Mouse (Mus musculus): ENCODE measurements around the gene Smtnl2. TPM values are rescaled to one million over a fixed set of nuclear protein-coding genes. Genes with fewer than 3 reads are reported as not detected.
"Not testable (repeated sequence)": the region's sequence is repeated elsewhere in the genome, so short reads cannot be mapped to it uniquely, and the experiment has no call there.

Gene Smtnl2
- polyA plus RNA-seq, 1 experiment: 20.3 TPM

DNA sequence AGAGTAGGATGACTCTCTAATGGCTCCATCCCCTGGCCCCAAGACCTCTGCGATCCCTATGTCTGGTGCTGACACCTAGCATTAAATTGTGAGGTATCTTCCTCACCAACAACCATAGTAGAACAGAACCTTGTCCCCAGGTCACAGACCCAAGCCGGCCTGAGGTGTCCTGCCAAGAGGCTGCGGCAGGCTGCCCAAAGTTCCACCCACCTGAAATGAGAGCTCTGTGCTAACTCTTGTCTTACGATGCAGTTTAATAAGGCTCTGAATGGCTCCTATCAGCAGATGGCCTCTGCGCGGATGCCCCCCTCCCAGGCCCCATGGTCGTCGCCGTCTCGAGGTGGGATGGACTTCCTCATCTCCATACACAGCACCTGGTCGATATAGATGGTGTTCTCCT lies 67.0 kb downstream of the Smtnl2 start:
- peak; percentile 77 for DNase-seq
- Histone ChIP-seq H3K27me3 (replicated peaks; ENCODE audit: control insufficient read depth, insufficient read depth, low read length) (no peaks in the 10 kb centered on the region), H3K36me3 (ENCODE audit: control insufficient read depth, insufficient read depth, low read length) (no peaks in the 10 kb centered on the region), H3K4me1 (ENCODE audit: control insufficient read depth, insufficient read depth, low read length) (peaks cover 7% of the 10 kb centered on the region), H3K4me3 (ENCODE audit: insufficient read depth, low read depth, low read length) (no peak overlapping the region), H3K27ac (ENCODE audit: insufficient read depth, low read depth, low read length) (no peak overlapping the region)
- no peak for TF ChIP-seq CTCF (conservative IDR thresholded peaks at IDR 0.05; ENCODE audit: insufficient read depth, insufficient read length, low read depth, low read length)
- TF ChIP-seq POLR2A (IDR thresholded peaks at IDR 0.05; ENCODE audit: low read depth, low read length): no peak
- 82% methylated on average over 11 of the region's 11 CpGs for WGBS

DNA sequence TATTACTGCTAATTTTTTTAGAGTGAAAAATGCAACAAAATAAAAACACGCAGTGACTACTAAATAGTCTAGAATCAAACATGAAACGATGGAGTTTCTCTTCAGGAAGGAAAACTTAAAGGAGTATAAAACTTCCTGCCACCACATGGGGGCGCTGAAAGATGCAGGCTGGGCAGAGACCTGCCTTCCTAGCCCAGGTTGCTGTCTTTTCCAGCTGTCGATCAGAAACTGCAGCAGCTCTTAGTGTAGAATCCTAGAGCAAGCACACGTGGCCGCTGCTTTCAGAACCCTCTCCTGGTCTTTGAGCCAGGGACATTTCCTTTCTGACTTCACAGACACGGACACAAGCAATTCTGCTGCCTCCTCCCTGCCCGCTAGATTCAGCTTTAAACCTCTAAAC lies 67.6 kb downstream of the Smtnl2 start:
- TF ChIP-seq POLR2A (IDR thresholded peaks at IDR 0.05; ENCODE audit: low read depth, low read length) (no peak), CTCF (conservative IDR thresholded peaks at IDR 0.05; ENCODE audit: insufficient read depth, insufficient read length, low read depth, low read length) (peak; percentile 69)
- Histone ChIP-seq H3K27me3 (replicated peaks; ENCODE audit: control insufficient read depth, insufficient read depth, low read length) (no peaks in the 10 kb centered on the region), H3K27ac (ENCODE audit: insufficient read depth, low read depth, low read length) (no peak overlapping the region), H3K4me3 (ENCODE audit: insufficient read depth, low read depth, low read length) (no peak overlapping the region), H3K4me1 (ENCODE audit: control insufficient read depth, insufficient read depth, low read length) (peaks cover 4% of the 10 kb centered on the region), H3K36me3 (ENCODE audit: control insufficient read depth, insufficient read depth, low read length) (no peaks in the 10 kb centered on the region)
- peak; percentile 69 for DNase-seq
- WGBS: 30% methylated on average over 8 of the region's 8 CpGs

DNA sequence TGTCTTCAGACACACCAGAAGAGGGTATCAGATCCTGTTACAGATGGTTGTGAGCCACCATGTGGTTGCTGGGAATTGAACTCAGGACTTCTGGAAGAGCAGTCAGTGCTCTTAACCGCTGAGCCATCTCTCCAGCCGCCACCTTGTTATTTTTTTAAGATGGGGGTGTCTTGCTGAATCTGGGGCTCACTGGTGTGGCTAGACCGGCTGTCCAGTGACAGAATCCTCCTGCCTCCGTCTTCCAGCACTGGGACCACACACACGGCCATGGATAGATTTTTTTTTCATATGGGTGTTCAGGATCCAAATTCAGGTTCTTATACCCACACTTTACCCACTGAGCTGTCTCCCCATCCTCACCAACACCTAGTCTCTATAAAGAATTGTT lies 68.3 kb downstream of the Smtnl2 start:
- not testable (repeated sequence) for H3K4me1 ChIP-seq (ENCODE audit: control insufficient read depth, insufficient read depth, low read length); H3K36me3 ChIP-seq (ENCODE audit: control insufficient read depth, insufficient read depth, low read length); H3K27ac ChIP-seq (ENCODE audit: insufficient read depth, low read depth, low read length); H3K27me3 ChIP-seq (replicated peaks; ENCODE audit: control insufficient read depth, insufficient read depth, low read length); DNase-seq; H3K4me3 ChIP-seq (ENCODE audit: insufficient read depth, low read depth, low read length)
- WGBS: 90% methylated on average over 5 of the region's 5 CpGs

DNA sequence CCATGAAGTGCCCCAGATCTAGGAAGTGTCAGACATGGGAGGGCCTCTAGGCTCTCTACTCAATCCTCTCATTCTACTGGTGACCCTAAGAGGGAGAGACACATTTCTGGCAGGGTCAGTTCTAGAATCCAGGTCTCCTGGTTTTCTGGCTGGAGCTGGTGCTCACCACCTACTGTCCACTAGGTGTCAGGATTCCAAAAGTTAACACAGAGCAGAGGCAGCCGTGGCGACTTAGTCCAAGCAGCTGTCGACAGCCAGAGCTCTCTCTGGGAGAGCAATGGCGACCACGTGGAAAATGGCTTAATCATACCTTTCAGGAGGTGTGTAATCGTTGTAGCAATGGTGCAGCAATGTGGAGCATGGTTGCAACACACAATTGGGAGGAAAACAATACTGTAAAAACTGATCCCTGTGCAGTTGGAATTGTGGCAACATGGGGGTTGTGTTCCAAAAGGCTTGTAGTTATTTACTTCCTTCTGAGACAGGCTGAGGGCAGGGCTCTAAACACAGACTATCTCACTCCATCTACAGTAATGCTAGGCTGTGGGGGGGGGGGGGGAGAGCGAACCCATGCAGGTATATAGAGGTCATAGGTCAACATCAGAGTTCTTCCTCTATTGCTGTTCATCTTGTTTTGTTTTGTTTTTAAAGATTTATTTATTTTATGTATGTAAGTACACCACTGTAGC lies 68.8 kb downstream of the Smtnl2 start:
- no peak overlapping the region for H3K27ac ChIP-seq (ENCODE audit: insufficient read depth, low read depth, low read length)
- WGBS: 10% methylated on average over 7 of the region's 7 CpGs
- H3K4me3 ChIP-seq (ENCODE audit: insufficient read depth, low read depth, low read length): no peak overlapping the region
- H3K4me1 ChIP-seq (ENCODE audit: control insufficient read depth, insufficient read depth, low read length): no peaks in the 10 kb centered on the region; the same call in 1 of the 2 replicates
- DNase-seq: peak; percentile 81
- no peaks in the 10 kb centered on the region for H3K36me3 ChIP-seq (ENCODE audit: control insufficient read depth, insufficient read depth, low read length)
- H3K27me3 ChIP-seq (replicated peaks; ENCODE audit: control insufficient read depth, insufficient read depth, low read length): no peaks in the 10 kb centered on the region
- TF ChIP-seq CTCF (conservative IDR thresholded peaks at IDR 0.05; ENCODE audit: insufficient read depth, insufficient read length, low read depth, low read length) (peak; percentile 90), POLR2A (IDR thresholded peaks at IDR 0.05; ENCODE audit: low read depth, low read length) (no peak)

DNA sequence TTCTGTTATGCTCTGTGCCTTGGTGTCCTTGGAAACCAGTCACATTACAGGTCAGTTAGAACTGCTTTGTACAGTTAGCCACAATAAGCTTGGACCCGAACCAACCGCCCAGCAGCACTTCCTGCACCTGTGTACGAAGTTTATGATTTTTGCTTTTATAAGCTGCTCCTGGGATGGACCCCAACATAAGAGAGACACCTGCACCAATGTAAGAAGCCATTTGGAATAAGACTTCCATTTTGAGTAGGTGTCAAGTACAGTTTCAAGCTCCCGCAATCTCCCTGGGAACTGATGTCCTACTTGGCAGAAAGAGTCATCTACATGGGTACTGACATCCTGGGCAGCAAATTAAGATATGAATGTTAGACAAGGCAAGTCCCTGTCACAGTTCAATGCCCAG lies 71.8 kb downstream of the Smtnl2 start:
- DNase-seq: no peak
- no peaks in the 10 kb centered on the region for H3K27me3 ChIP-seq (replicated peaks; ENCODE audit: control insufficient read depth, insufficient read depth, low read length)
- no peak overlapping the region for H3K27ac ChIP-seq (ENCODE audit: insufficient read depth, low read depth, low read length)
- H3K4me3 ChIP-seq (ENCODE audit: insufficient read depth, low read depth, low read length): no peak overlapping the region
- 57% methylated on average over 4 of the region's 4 CpGs for WGBS
- no peaks in the 10 kb centered on the region for H3K36me3 ChIP-seq (ENCODE audit: control insufficient read depth, insufficient read depth, low read length)
- TF ChIP-seq CTCF (conservative IDR thresholded peaks at IDR 0.05; ENCODE audit: insufficient read depth, insufficient read length, low read depth, low read length) (no peak), POLR2A (IDR thresholded peaks at IDR 0.05; ENCODE audit: low read depth, low read length) (no peak)
- no peaks in the 10 kb centered on the region; the same call in 1 of the 2 replicates for H3K4me1 ChIP-seq (ENCODE audit: control insufficient read depth, insufficient read depth, low read length)

Other genes starting within 250 kb of the Smtnl2 start
- 0.20 and 0.23 TPM in 2 replicates for gene Gm43951, start 204.9 kb downstream of the Smtnl2 start, polyA plus RNA-seq (2012; rRNA removed)
- 4.6 and 4.8 TPM in 2 replicates for gene 4933427D14Rik, start 204.3 kb downstream of the Smtnl2 start, polyA plus RNA-seq (2012; rRNA removed)
- 125 and 149 TPM in 2 replicates for gene Txndc17, start 204.2 kb downstream of the Smtnl2 start, polyA plus RNA-seq (2012; rRNA removed)
- gene Med31, start 196.1 kb downstream of the Smtnl2 start, polyA plus RNA-seq (2012; rRNA removed): 8.3 and 9.4 TPM in 2 replicates
- gene Slc13a5, start 144.5 kb downstream of the Smtnl2 start, polyA plus RNA-seq (2012; rRNA removed): 0.16 and 0.27 TPM in 2 replicates
- 18.7 and 23.9 TPM in 2 replicates for gene Xaf1, start 110.1 kb downstream of the Smtnl2 start, polyA plus RNA-seq (2012; rRNA removed)
- 0.07 and 0.11 TPM in 2 replicates for gene Fbxo39, start 97.3 kb downstream of the Smtnl2 start, polyA plus RNA-seq (2012; rRNA removed)
- gene Tekt1, start 49.3 kb downstream of the Smtnl2 start, polyA plus RNA-seq (2012; rRNA removed): 0.13 TPM in 1 of 2 replicates, not detected in the other
- 24.3 and 29.3 TPM in 2 replicates for gene Ggt6, start 23.8 kb upstream of the Smtnl2 start, polyA plus RNA-seq (2012; rRNA removed)
- 27.0 and 28.6 TPM in 2 replicates for gene Mybbp1a, start 29.6 kb upstream of the Smtnl2 start, polyA plus RNA-seq (2012; rRNA removed)
- 102 TPM in 2 replicates for gene Spns2, start 78.2 kb upstream of the Smtnl2 start, polyA plus RNA-seq (2012; rRNA removed)
- 8.9 and 9.4 TPM in 2 replicates for gene Spns3, start 138.8 kb upstream of the Smtnl2 start, polyA plus RNA-seq (2012; rRNA removed)
- gene Ube2g1, start 195.6 kb upstream of the Smtnl2 start, polyA plus RNA-seq (2012; rRNA removed): 8.4 and 8.9 TPM in 2 replicates